Mouse (Mus musculus) C2C12 (cell line): ENCODE results near the gene Arl5c.

Experiments
- CTCF ChIP-seq: IDR thresholded peaks from one replicate; pipeline ENCODE4 v1.5.1; 2011; ENCODE audit not compliant: control insufficient read depth, insufficient read depth, insufficient read length
- MAX ChIP-seq: IDR thresholded peaks from one replicate; pipeline ENCODE4 v1.6.1; 2011; ENCODE audit warnings: mild to moderate bottlenecking, control low read depth
- USF1 ChIP-seq: IDR thresholded peaks from one replicate; pipeline ENCODE4 v1.6.1; 2011; ENCODE audit warnings: low read depth, mild to moderate bottlenecking, control low read depth, moderate library complexity

GRCm38 (mm10) chr11:98002627-98003026 lies 6.6 kb upstream of the Arl5c start:
- peak; percentile 65 for TF ChIP-seq CTCF
- TF ChIP-seq USF1 = no peak
- TF ChIP-seq MAX = no peak
